8 mouse cellular contexts compared by ENCODE assay signal in genomic region chr11:100701301-100701700, GRCm38 (mm10). TPM values are rescaled to one million over a fixed set of nuclear protein-coding genes. Genes with fewer than 3 reads are reported as not detected.
DNase-seq lines count a peak whose midpoint lies in the region; ATAC-seq and TF ChIP-seq lines count a peak whose summit lies in the region.

No protein-coding gene starts in this region.

- H3K27ac ChIP-seq in MEL (ENCODE audit: control insufficient read depth, low read depth, low read length), result no peak overlapping the region
- no peak overlapping the region for H3K27ac ChIP-seq in brown adipose tissue, adult 24 weeks (replicated peaks; ENCODE audit: low read depth, low read length)
- no peak overlapping the region for H3K27ac ChIP-seq in heart, adult 2 months

- intact Hi-C loops in heart, adult 2 months (cut with DNase I), result no loop called here

- TF ChIP-seq CTCF in MEL (IDR thresholded peaks at IDR 0.05 in 2 of 3, conservative IDR thresholded peaks at IDR 0.05 in 1 of 3; ENCODE audit: control insufficient read depth in 1 of 3, insufficient read depth in 1 of 3, low read depth in 2 of 3, low read length in 3 of 3, poor library complexity in 1 of 3, severe bottlenecking in 1 of 3), result no peak
- no peak for TF ChIP-seq CTCF in heart, adult 2 months (IDR thresholded peaks at IDR 0.05)
- TF ChIP-seq CTCF in lung, adult 2 months (IDR thresholded peaks at IDR 0.05; ENCODE audit: insufficient read depth, low read length), result no peak

- no peaks in the 10 kb centered on the region for H3K9me3 ChIP-seq in MEL (replicated peaks; ENCODE audit: insufficient read depth, low read length)

- peak; percentile 50; the same call in 1 of the 2 replicates for ATAC-seq in neutrophil, adult 5-6 weeks (ENCODE audit: extremely low read depth, insufficient number of reproducible peaks, low FRiP score, poor library complexity, severe bottlenecking)

- no peak overlapping the region for H3K4me3 ChIP-seq in MEL (ENCODE audit: control insufficient read depth in 1 of 2, insufficient read depth in 1 of 2, low read depth in 2 of 2, low read length in 2 of 2)
- H3K4me3 ChIP-seq in brown adipose tissue, adult 24 weeks (ENCODE audit: insufficient read depth, low read depth, low read length), result peak overlapping the region; percentile 35
- H3K4me3 ChIP-seq in heart, adult 2 months, result no peak overlapping the region
- H3K4me3 ChIP-seq in lung, adult 2 months (replicated peaks; ENCODE audit: extremely low read depth, low read depth, low read length), result peak overlapping the region; percentile 25

- H3K27me3 ChIP-seq in MEL (ENCODE audit: control insufficient read depth in 1 of 2, insufficient read depth in 2 of 2, low read length in 2 of 2), result no peaks in the 10 kb centered on the region
- H3K27me3 ChIP-seq in heart, adult 2 months (ENCODE audit: control insufficient read depth, insufficient read depth, low read length), result no peaks in the 10 kb centered on the region

- TF ChIP-seq EP300 in MEL (IDR thresholded peaks at IDR 0.05; ENCODE audit: low read depth in 1 of 2, low read length in 2 of 2), result no peak
- TF ChIP-seq EP300 in heart, adult 2 months (IDR thresholded peaks at IDR 0.05; ENCODE audit: insufficient read depth, low read depth, low read length), result no peak

- WGBS in heart, adult 2 months, result 21% methylated on average over 14 of the region's 14 CpGs
- WGBS in lung, adult 2 months, result 18% methylated on average over 14 of the region's 14 CpGs

- H3K4me1 ChIP-seq in MEL (ENCODE audit: control insufficient read depth in 1 of 2, insufficient read depth in 2 of 2, low read length in 2 of 2), result peaks cover 3 to 7% of the 10 kb centered on the region in 2 experiments; a peak in 3 of 4 replicates
- peaks cover 5% of the 10 kb centered on the region for H3K4me1 ChIP-seq in brown adipose tissue, adult 24 weeks (ENCODE audit: control insufficient read depth, insufficient read depth, insufficient read length, low read length)
- H3K4me1 ChIP-seq in heart, adult 2 months (ENCODE audit: control insufficient read depth, insufficient read depth, low read length), result peaks cover 8% of the 10 kb centered on the region
- peaks cover 13% of the 10 kb centered on the region for H3K4me1 ChIP-seq in lung, adult 2 months (ENCODE audit: control insufficient read depth, insufficient read depth, low read length)

- peak; percentile 71 for DNase-seq in MEL (ENCODE audit: low read depth, low spot score)
- DNase-seq in heart, adult 2 months, result peak; percentile 75 to 79
- peak; percentile 36 for DNase-seq in kidney, adult 11 months
- peak; percentile 63 for DNase-seq in lung, adult 2 months
- no peak for DNase-seq in cerebellum, postnatal 4 days (ENCODE audit: low spot score in 2 of 2)
- DNase-seq in frontal cortex, postnatal 25 days (ENCODE audit: low spot score in 2 of 2), result no peak

- H3K9ac ChIP-seq in MEL (ENCODE audit: control insufficient read depth, low read depth, low read length, poor library complexity, severe bottlenecking), result no peak overlapping the region
- no peak overlapping the region for H3K9ac ChIP-seq in heart, adult 2 months (ENCODE audit: low read depth, low read length)

- H3K36me3 ChIP-seq in MEL (ENCODE audit: control insufficient read depth in 1 of 2, insufficient read depth in 2 of 2, low read length in 2 of 2), result peaks cover 0 to 12% of the 10 kb centered on the region in 2 experiments; a peak in 2 of 4 replicates
- H3K36me3 ChIP-seq in heart, adult 2 months (ENCODE audit: control insufficient read depth, insufficient read depth, low read length), result no peaks in the 10 kb centered on the region

- TF ChIP-seq RAD21 in MEL (IDR thresholded peaks at IDR 0.05; ENCODE audit: low read depth, low read length), result no peak

- no peaks in the 10 kb centered on the region for H3K79me2 ChIP-seq in MEL (ENCODE audit: control insufficient read depth, insufficient read depth, low read length, poor library complexity)
- no peaks in the 10 kb centered on the region for H3K79me2 ChIP-seq in heart, adult 2 months (replicated peaks; ENCODE audit: control insufficient read depth, insufficient read depth, low read length)

- TF ChIP-seq POLR2A in MEL (IDR thresholded peaks at IDR 0.05; ENCODE audit: control insufficient read depth in 1 of 2, insufficient read depth in 1 of 2, low read depth in 1 of 2, low read length in 2 of 2, poor library complexity in 1 of 2), result no peak; a peak in 1 of 4 replicates
- TF ChIP-seq POLR2A in heart, adult 2 months (IDR thresholded peaks at IDR 0.05; ENCODE audit: insufficient read depth, low read depth, low read length), result 0 out of 2 replicates have a peak, but pooled peaks have one; percentile 38
- no peak; the same call in 1 of the 2 replicates for TF ChIP-seq POLR2A in lung, adult 2 months (IDR thresholded peaks at IDR 0.05; ENCODE audit: borderline replicate concordance, extremely low read depth, low read depth, low read length)

TF ChIP-seq in MEL, 35 proteins besides CTCF, POLR2A, EP300 and RAD21:
- TF ChIP-seq SMC3 (IDR thresholded peaks at IDR 0.05; ENCODE audit: low read depth, low read length), result peak; percentile 12; the same call in 1 of the 2 replicates
- TF ChIP-seq SIN3A (IDR thresholded peaks at IDR 0.05; ENCODE audit: low read length), result no peak
- TF ChIP-seq TAL1 (IDR thresholded peaks at IDR 0.05; ENCODE audit: low read length), result no peak
- TF ChIP-seq GABPA (IDR thresholded peaks at IDR 0.05; ENCODE audit: low read depth, low read length), result no peak
- TF ChIP-seq RCOR1 (IDR thresholded peaks at IDR 0.05; ENCODE audit: low read depth, low read length), result no peak
- TF ChIP-seq ZMIZ1 (IDR thresholded peaks at IDR 0.05; ENCODE audit: low read depth, low read length), result no peak

RNA-seq across cellular contexts. Expression of gene Dhx58, which starts 2.8 kb away (rescaled TPM):
- total RNA-seq in MEL (2012; rRNA removed), result 2.9 and 3.6 TPM in 2 replicates
- 1 to 10 TPM in 1 of 2 experiments, not detected in 1; 3.9 TPM for polyA plus RNA-seq in MEL (2012; ENCODE audit: insufficient read depth in 1 of 2, insufficient read length in 2 of 2, low read depth in 1 of 2, low replicate concordance in 2 of 2, missing spikeins in 1 of 2)
- polyA plus RNA-seq in brown adipose tissue, adult 24 weeks (2012; ENCODE audit: insufficient read depth, insufficient read length, missing spikeins), result 3.6 and 6.4 TPM in 2 replicates
- total RNA-seq in heart, adult 2 months (2021), result under 1 TPM; 0.55 to 0.70 TPM
- 2.8 and 3.0 TPM in 2 replicates for polyA plus RNA-seq in heart, adult 2 months (2012; rRNA removed)
- polyA plus RNA-seq in lung, adult 2 months (2012; rRNA removed), result 8.2 and 9.8 TPM in 2 replicates
- total RNA-seq in neutrophil, adult 5-6 weeks (2017), result 37.9 and 59.2 TPM in 2 replicates

RNA-seq across cellular contexts. Expression of gene Zfp385c, which starts 9.0 kb away (rescaled TPM):
- 0.12 TPM in 1 of 2 replicates, not detected in the other for total RNA-seq in MEL (2012; rRNA removed)
- polyA plus RNA-seq in MEL (2012; ENCODE audit: insufficient read depth in 1 of 2, insufficient read length in 2 of 2, low read depth in 1 of 2, low replicate concordance in 2 of 2, missing spikeins in 1 of 2), result under 1 TPM in 1 of 2 experiments, not detected in 1; 0.15 TPM
- polyA plus RNA-seq in brown adipose tissue, adult 24 weeks (2012; ENCODE audit: insufficient read depth, insufficient read length, missing spikeins), result not detected in 2 replicates
- under 1 TPM; 0.34 to 0.48 TPM for total RNA-seq in heart, adult 2 months (2021)
- polyA plus RNA-seq in heart, adult 2 months (2012; rRNA removed), result 0.59 and 0.61 TPM in 2 replicates
- polyA plus RNA-seq in lung, adult 2 months (2012; rRNA removed), result 0.36 and 4.9 TPM in 2 replicates
- not detected in 2 replicates for total RNA-seq in neutrophil, adult 5-6 weeks (2017)

RNA-seq across cellular contexts. Expression of gene Kat2a, which starts 11.0 kb away (rescaled TPM):
- 57.9 and 59.6 TPM in 2 replicates for total RNA-seq in MEL (2012; rRNA removed)
- 100 to 1,000 TPM in 1 of 2 experiments, 10 to 100 TPM in 1; 63.7 to 143 TPM for polyA plus RNA-seq in MEL (2012; ENCODE audit: insufficient read depth in 1 of 2, insufficient read length in 2 of 2, low read depth in 1 of 2, low replicate concordance in 2 of 2, missing spikeins in 1 of 2)
- 6.9 and 8.4 TPM in 2 replicates for polyA plus RNA-seq in brown adipose tissue, adult 24 weeks (2012; ENCODE audit: insufficient read depth, insufficient read length, missing spikeins)
- 10 to 100 TPM; 13.1 to 14.0 TPM for total RNA-seq in heart, adult 2 months (2021)
- polyA plus RNA-seq in heart, adult 2 months (2012; rRNA removed), result 18.9 and 21.7 TPM in 2 replicates
- polyA plus RNA-seq in lung, adult 2 months (2012; rRNA removed), result 27.3 and 28.2 TPM in 2 replicates
- 9.2 and 10.8 TPM in 2 replicates for total RNA-seq in neutrophil, adult 5-6 weeks (2017)

RNA-seq across cellular contexts. Expression of gene Hspb9, which starts 12.3 kb away (rescaled TPM):
- 0.49 and 0.73 TPM in 2 replicates for total RNA-seq in MEL (2012; rRNA removed)
- 1 to 10 TPM in 1 of 2 experiments, not detected in 1; 2.1 TPM for polyA plus RNA-seq in MEL (2012; ENCODE audit: insufficient read depth in 1 of 2, insufficient read length in 2 of 2, low read depth in 1 of 2, low replicate concordance in 2 of 2, missing spikeins in 1 of 2)
- not detected in 2 replicates for polyA plus RNA-seq in brown adipose tissue, adult 24 weeks (2012; ENCODE audit: insufficient read depth, insufficient read length, missing spikeins)
- not detected for total RNA-seq in heart, adult 2 months (2021)
- polyA plus RNA-seq in heart, adult 2 months (2012; rRNA removed), result 0.50 and 0.62 TPM in 2 replicates
- polyA plus RNA-seq in lung, adult 2 months (2012; rRNA removed), result 0.36 TPM in 1 of 2 replicates, not detected in the other
- total RNA-seq in neutrophil, adult 5-6 weeks (2017), result not detected in 2 replicates

RNA-seq across cellular contexts. Expression of gene Rab5c, which starts 36.7 kb away (rescaled TPM):
- total RNA-seq in MEL (2012; rRNA removed), result 233 and 263 TPM in 2 replicates
- polyA plus RNA-seq in MEL (2012; ENCODE audit: insufficient read depth in 1 of 2, insufficient read length in 2 of 2, low read depth in 1 of 2, low replicate concordance in 2 of 2, missing spikeins in 1 of 2), result 100 to 1,000 TPM in 1 of 2 experiments, not detected in 1; 249 TPM
- 148 and 163 TPM in 2 replicates for polyA plus RNA-seq in brown adipose tissue, adult 24 weeks (2012; ENCODE audit: insufficient read depth, insufficient read length, missing spikeins)
- 10 to 100 TPM; 53.0 to 56.3 TPM for total RNA-seq in heart, adult 2 months (2021)
- 69.3 and 97.8 TPM in 2 replicates for polyA plus RNA-seq in heart, adult 2 months (2012; rRNA removed)
- polyA plus RNA-seq in lung, adult 2 months (2012; rRNA removed), result 235 and 252 TPM in 2 replicates
- 136 and 138 TPM in 2 replicates for total RNA-seq in neutrophil, adult 5-6 weeks (2017)

Comparison
In these comparisons a context has a peak if more than half of its experiments do, and no peak if none do; other contexts are left out.
1. DNase-seq: peak in MEL (single experiment), heart, adult 2 months (2 of 2), kidney, adult 11 months (single experiment) and lung, adult 2 months (single experiment); none in cerebellum, postnatal 4 days (0 of 2) and frontal cortex, postnatal 25 days (0 of 2).
2. H3K4me3 ChIP-seq: peak in brown adipose tissue, adult 24 weeks (single experiment) and lung, adult 2 months (single experiment); none in MEL (0 of 2) and heart, adult 2 months (single experiment).